21 mouse cellular contexts compared by ENCODE assay signal in genomic region chr13:36429500-36430189, GRCm38 (mm10).
A peak's percentile ranks its signal among the peaks of the same experiment; 100 is the strongest.
DNase-seq lines count a peak whose midpoint lies in the region; ATAC-seq and TF ChIP-seq lines count a peak whose summit lies in the region.
"Had no signal": no experiment of that assay in that cellular context is flagged by ENCODE, and none has a peak within 500 bp of the region (broad histone marks: within the 10 kb centered on the region; RNA-seq: fewer than 3 reads in every experiment).

No protein-coding gene starts in this region.

- H3K4me3 ChIP-seq in heart, embryonic 12.5 days, result no peak overlapping the region
- no peak overlapping the region for H3K4me3 ChIP-seq in liver, adult 2 months (ENCODE audit: insufficient read depth, low read depth, low read length)
- no peak overlapping the region for H3K4me3 ChIP-seq in liver, embryonic 12.5 days
- no peak overlapping the region for H3K4me3 ChIP-seq in forebrain, embryonic 14.5 days (ENCODE audit: low read depth, low read length)
- H3K4me3 ChIP-seq in hindbrain, postnatal 0 days (ENCODE audit: low read length), result no peak overlapping the region
- H3K4me3 ChIP-seq: embryonic facial prominence, embryonic 15.5 days; left cerebral cortex, adult 2 months; limb, embryonic 15.5 days had no signal

- H3K9me3 ChIP-seq in heart, embryonic 12.5 days (replicated peaks), result no peaks in the 10 kb centered on the region
- H3K9me3 ChIP-seq in liver, embryonic 12.5 days (replicated peaks), result no peaks in the 10 kb centered on the region
- H3K9me3 ChIP-seq in forebrain, embryonic 14.5 days (replicated peaks; ENCODE audit: control insufficient read depth, low read length), result no peaks in the 10 kb centered on the region
- H3K9me3 ChIP-seq in hindbrain, postnatal 0 days (ENCODE audit: low read length), result no peaks in the 10 kb centered on the region
- H3K9me3 ChIP-seq: embryonic facial prominence, embryonic 15.5 days; limb, embryonic 15.5 days had no signal

- H3K79me2 ChIP-seq in liver, adult 2 months (ENCODE audit: control insufficient read depth, insufficient read depth, low read length), result no peaks in the 10 kb centered on the region

- TF ChIP-seq POLR2A in liver, adult 2 months (IDR thresholded peaks at IDR 0.05; ENCODE audit: extremely low read depth, insufficient read depth, low read length), result no peak

- TF ChIP-seq CTCF in liver, adult 2 months (IDR thresholded peaks at IDR 0.05; ENCODE audit: low read depth, low read length), result no peak
- TF ChIP-seq CTCF in hindbrain, postnatal 0 days (IDR thresholded peaks at IDR 0.05; ENCODE audit: low read depth), result no peak

- DNase-seq in heart, adult 11 months, result peak; percentile 14
- DNase-seq in liver, adult 2 months (ENCODE audit: extremely low read depth, low read depth, low spot score), result peak; percentile 28
- DNase-seq in forebrain, embryonic 14.5 days (ENCODE audit: low spot score), result peak; percentile 10
- peak; percentile 17 for DNase-seq in hindbrain, postnatal 0 days (ENCODE audit: low spot score)
- no peak for DNase-seq in urinary bladder, adult 18-20 months (ENCODE audit: low spot score in 2 of 2)
- DNase-seq: adrenal gland, postnatal 36 days; cerebellum, adult 11 months; cerebellum, adult 9-11 months; gastrocnemius, postnatal 10 days; kidney, adult 8-10 months; kidney, postnatal 10 days; left cerebral cortex, postnatal 4 days; thymus, postnatal 14 days had no signal

- H3K36me3 ChIP-seq in heart, embryonic 12.5 days, result no peaks in the 10 kb centered on the region
- no peaks in the 10 kb centered on the region for H3K36me3 ChIP-seq in liver, adult 2 months (ENCODE audit: control insufficient read depth, insufficient read depth, low read length)
- H3K36me3 ChIP-seq in liver, embryonic 12.5 days, result no peaks in the 10 kb centered on the region
- H3K36me3 ChIP-seq in forebrain, embryonic 14.5 days (ENCODE audit: control insufficient read depth, insufficient read depth, low read length), result no peaks in the 10 kb centered on the region
- no peaks in the 10 kb centered on the region for H3K36me3 ChIP-seq in hindbrain, postnatal 0 days (ENCODE audit: insufficient read depth, low read length)
- H3K36me3 ChIP-seq: embryonic facial prominence, embryonic 15.5 days; limb, embryonic 15.5 days had no signal

- no peak for ATAC-seq in heart, embryonic 12.5 days (ENCODE audit: insufficient number of reproducible peaks, low FRiP score)
- ATAC-seq in liver, embryonic 12.5 days, result no peak
- peak; percentile 32; the same call in 1 of the 2 replicates for ATAC-seq in forebrain, embryonic 14.5 days
- ATAC-seq in hindbrain, postnatal 0 days, result no peak
- ATAC-seq in megakaryocyte, adult 5-6 weeks (ENCODE audit: poor library complexity, severe bottlenecking), result no peak
- ATAC-seq: inflammation-experienced regulatory T-cells, adult 6 months had no signal

- no peak overlapping the region for H3K4me2 ChIP-seq in heart, embryonic 12.5 days
- no peak overlapping the region for H3K4me2 ChIP-seq in liver, embryonic 12.5 days
- H3K4me2 ChIP-seq in forebrain, embryonic 14.5 days (ENCODE audit: low read length), result no peak overlapping the region
- H3K4me2 ChIP-seq in hindbrain, postnatal 0 days (ENCODE audit: low read depth, low read length), result no peak overlapping the region
- H3K4me2 ChIP-seq: embryonic facial prominence, embryonic 15.5 days; limb, embryonic 15.5 days had no signal

- no peaks in the 10 kb centered on the region for H3K27me3 ChIP-seq in heart, embryonic 12.5 days (replicated peaks)
- no peaks in the 10 kb centered on the region for H3K27me3 ChIP-seq in liver, adult 2 months (ENCODE audit: control insufficient read depth, insufficient read depth, low read length)
- H3K27me3 ChIP-seq in liver, embryonic 12.5 days (replicated peaks), result no peaks in the 10 kb centered on the region
- no peaks in the 10 kb centered on the region for H3K27me3 ChIP-seq in forebrain, embryonic 14.5 days (replicated peaks; ENCODE audit: control insufficient read depth, insufficient read depth, low read length)
- no peaks in the 10 kb centered on the region for H3K27me3 ChIP-seq in hindbrain, postnatal 0 days (ENCODE audit: insufficient read depth, low read length)
- H3K27me3 ChIP-seq: embryonic facial prominence, embryonic 15.5 days; limb, embryonic 15.5 days had no signal

- no peak overlapping the region for H3K9ac ChIP-seq in heart, embryonic 12.5 days
- H3K9ac ChIP-seq in liver, adult 2 months (ENCODE audit: low read depth, low read length), result no peak overlapping the region
- H3K9ac ChIP-seq in liver, embryonic 12.5 days, result no peak overlapping the region
- no peak overlapping the region for H3K9ac ChIP-seq in forebrain, embryonic 14.5 days (ENCODE audit: low read length)
- H3K9ac ChIP-seq in hindbrain, postnatal 0 days (replicated peaks; ENCODE audit: low read length), result no peak overlapping the region
- H3K9ac ChIP-seq: embryonic facial prominence, embryonic 15.5 days; limb, embryonic 15.5 days had no signal

- H3K4me1 ChIP-seq in heart, embryonic 12.5 days (replicated peaks), result peaks cover 3% of the 10 kb centered on the region; the same call in 1 of the 2 replicates
- H3K4me1 ChIP-seq in liver, adult 2 months (ENCODE audit: control insufficient read depth, insufficient read depth, low read length), result peaks cover 1% of the 10 kb centered on the region; the same call in 1 of the 2 replicates
- 0 out of 2 replicates have a peak, but pooled peaks cover 3% of the 10 kb centered on the region for H3K4me1 ChIP-seq in liver, embryonic 12.5 days
- no peaks in the 10 kb centered on the region for H3K4me1 ChIP-seq in forebrain, embryonic 14.5 days (ENCODE audit: control insufficient read depth, insufficient read depth, low read length)
- H3K4me1 ChIP-seq in hindbrain, postnatal 0 days (ENCODE audit: insufficient read depth, low read length), result no peaks in the 10 kb centered on the region
- H3K4me1 ChIP-seq: embryonic facial prominence, embryonic 15.5 days had no signal

- 76% methylated on average over 7 of the region's 7 CpGs for WGBS in heart, embryonic 12.5 days
- WGBS in liver, adult 2 months, result 34% methylated on average over 7 of the region's 7 CpGs
- WGBS in liver, embryonic 12.5 days (ENCODE audit: insufficient replicate concordance), result 65% methylated on average over 7 of the region's 7 CpGs
- WGBS in forebrain, embryonic 14.5 days, result 68% methylated on average over 7 of the region's 7 CpGs
- WGBS in hindbrain, postnatal 0 days, result 64% methylated on average over 7 of the region's 7 CpGs

- no peak overlapping the region for H3K27ac ChIP-seq in heart, embryonic 12.5 days (ENCODE audit: poor library complexity, severe bottlenecking)
- no peak overlapping the region for H3K27ac ChIP-seq in liver, adult 2 months (replicated peaks; ENCODE audit: insufficient read depth, low read depth, low read length)
- no peak overlapping the region for H3K27ac ChIP-seq in liver, embryonic 12.5 days
- H3K27ac ChIP-seq in forebrain, embryonic 14.5 days (ENCODE audit: low read depth, low read length), result no peak overlapping the region
- no peak overlapping the region for H3K27ac ChIP-seq in hindbrain, postnatal 0 days
- H3K27ac ChIP-seq: embryonic facial prominence, embryonic 15.5 days; left cerebral cortex, adult 2 months; limb, embryonic 15.5 days; macrophage had no signal

Comparison
In these comparisons a context has a peak if more than half of its experiments do, and no peak if none do; other contexts are left out.
1. DNase-seq: peak in heart, adult 11 months (single experiment), liver, adult 2 months (single experiment), forebrain, embryonic 14.5 days (single experiment) and hindbrain, postnatal 0 days (single experiment); none in urinary bladder, adult 18-20 months (0 of 2).